Mouse (Mus musculus): ENCODE data around the gene Prrg4.

- no peak for TF ChIP-seq EP300 (IDR thresholded peaks at IDR 0.05)
- no peak for TF ChIP-seq CTCF (IDR thresholded peaks at IDR 0.05)
Observed at GRCm38 (mm10) chr2:104878794-104879193, 29.1 kb upstream of the Prrg4 start.

All from lung, postnatal 0 days (tissue).